Mouse (Mus musculus) limb, embryonic 14.5 days (tissue): ENCODE measurements around the gene Snrnp200. TPM values are rescaled to one million over a fixed set of nuclear protein-coding genes. Genes with fewer than 3 reads are reported as not detected.
A peak's percentile ranks its signal among the peaks of the same experiment; 100 is the strongest.

Experiments used
- ATAC-seq: fragments of 200-750 bp; cut with Nextera tagmentation; 2 replicates; pipeline ENCODE4 v1.8.0; 2017; ENCODE audit warnings: low read depth, moderate number of reproducible peaks, moderate TSS enrichment; ENCODE audit not compliant: low FRiP score
- DNase-seq: peaks from one replicate; pipeline ENCODE4 v3.0.0-alpha.2; 2015; ENCODE audit warnings: low spot score
- H3K27ac ChIP-seq: fragments of 300-500 bp; sonication (generic); replicated peaks from 2 replicates; pipeline ENCODE4 v1.5.1; 2014; ENCODE audit warnings: low read depth, mild to moderate bottlenecking, low read length, moderate library complexity, mixed read lengths
- H3K27me3 ChIP-seq: fragments of 300-500 bp; sonication (generic); 2 replicates; pipeline ENCODE4 v1.6.1; 2014; ENCODE audit warnings: low read length, mixed read lengths; ENCODE audit not compliant: control insufficient read depth, insufficient read depth
- H3K36me3 ChIP-seq: fragments of 300-500 bp; sonication (generic); 2 replicates; pipeline ENCODE4 v1.6.1; 2014; ENCODE audit warnings: mild to moderate bottlenecking, low read length, moderate library complexity, mixed read lengths; ENCODE audit not compliant: control insufficient read depth, insufficient read depth
- H3K4me1 ChIP-seq: fragments of 300-500 bp; sonication (generic); 2 replicates; pipeline ENCODE4 v1.6.1; 2014; ENCODE audit warnings: antibody characterized with exemption, low read length, mixed read lengths; ENCODE audit not compliant: control insufficient read depth, insufficient read depth
- H3K4me2 ChIP-seq: fragments of 300-500 bp; sonication (generic); replicated peaks from 2 replicates; pipeline ENCODE4 v1.6.1; 2014; ENCODE audit warnings: low read depth, mild to moderate bottlenecking, low read length, moderate library complexity; ENCODE audit not compliant: severe bottlenecking
- H3K4me3 ChIP-seq: fragments of 300-500 bp; sonication (generic); replicated peaks from 2 replicates; pipeline ENCODE4 v1.5.1; 2014; ENCODE audit warnings: low read length
- H3K9ac ChIP-seq: fragments of 300-500 bp; sonication (generic); 2 replicates; pipeline ENCODE4 v1.6.1; 2014; ENCODE audit warnings: mild to moderate bottlenecking, low read depth, low read length, moderate library complexity; ENCODE audit not compliant: severe bottlenecking
- H3K9me3 ChIP-seq: fragments of 300-500 bp; sonication (generic); 2 replicates; pipeline ENCODE4 v1.6.1; 2016; ENCODE audit warnings: low read length; ENCODE audit not compliant: control insufficient read depth
- POLR2A ChIP-seq: fragments of 200-500 bp; IDR thresholded peaks from 2 replicates; pipeline ENCODE4 v1.8.0; 2012; ENCODE audit warnings: inconsistent platforms, mild to moderate bottlenecking, moderate library complexity, borderline replicate concordance; ENCODE audit not compliant: insufficient read depth, insufficient read length; ENCODE audit errors: extremely low read depth
- WGBS: fragments of 180-500 bp; shearing (Covaris S2); extraction: QIAGEN DNeasy Blood & Tissue Kit; methylation state at CpG from one replicate; pipeline ENCODE4 v1.1.7; 2014; 5-methylcytosine and 5-hydroxymethylcytosine counted together
- polyA plus RNA-seq, 2 experiments: library from polyadenylated mRNA; depleted of rRNA in 1 of 2; stranded (reverse) in 1 of 2; unstranded in 1 of 2; fragments of >200 nt; fragmentation: Nextera tagmentation in 1 of 2; extraction: Ambion mirVana in 1 of 2; gene quantifications; 2 replicates each; pipeline versions ENCODE4 v1.2.1 to v1.2.3; 2012 to 2014

Snrnp200 gene
- polyA plus RNA-seq, 2 experiments = 69.4 to 75.7 TPM

- no peak for TF ChIP-seq POLR2A
- Histone ChIP-seq H3K4me2 (no peak overlapping the region), H3K27me3 (no peaks in the 10 kb centered on the region), H3K9me3 (no peaks in the 10 kb centered on the region), H3K36me3 (peaks cover 98% of the 10 kb centered on the region), H3K4me3 (no peak overlapping the region), H3K9ac (no peak overlapping the region), H3K27ac (no peak overlapping the region), H3K4me1 (no peaks in the 10 kb centered on the region)
- 94% methylated on average over 3 of the region's 3 CpGs for WGBS
- ATAC-seq (no peak), DNase-seq (no peak)
Measured at GRCm38 (mm10) chr2:127225261-127225660, 17.1 kb downstream of the Snrnp200 start.

GRCm38 (mm10) chr2:127237897-127238610, 29.9 kb downstream of the Snrnp200 start:
- Histone ChIP-seq H3K9ac (no peak overlapping the region), H3K9me3 (no peaks in the 10 kb centered on the region), H3K27me3 (no peaks in the 10 kb centered on the region), H3K4me1 (no peaks in the 10 kb centered on the region), H3K4me3 (no peak overlapping the region), H3K27ac (no peak overlapping the region), H3K36me3 (peaks cover 91% of the 10 kb centered on the region), H3K4me2 (no peak overlapping the region)
- TF ChIP-seq POLR2A = no peak
- ATAC-seq (no peak), DNase-seq (no peak)
- WGBS = 90% methylated on average over 11 of the region's 11 CpGs

- H3K27me3 ChIP-seq = no peaks in the 10 kb centered on the region
Measured at GRCm38 (mm10) chr2:127240065-127240464, 31.9 kb downstream of the Snrnp200 start.

GRCm38 (mm10) chr2:127247592-127248333, 39.6 kb downstream of the Snrnp200 start, which contains the start of the genes Ciao1 and Tmem127:
Ciao1 (minus strand) TSS chr2:127247816.
Tmem127 (plus strand) TSS chr2:127247908.
- ATAC-seq (peak; percentile 99), DNase-seq (peak; percentile 99)
- H3K9me3 ChIP-seq = no peaks in the 10 kb centered on the region
- WGBS = under 1% methylated on average over 35 of the region's 53 CpGs
- H3K4me1 ChIP-seq = peaks cover 18% of the 10 kb centered on the region
- peaks cover 35% of the 10 kb centered on the region for H3K36me3 ChIP-seq
- peak within 1 kb of the TSS; percentile 90 for H3K4me3 ChIP-seq
- peak within 1 kb of the TSS; percentile 96 for H3K4me2 ChIP-seq
- peak within 1 kb of the TSS; percentile 67 for H3K27ac ChIP-seq
- no peak for TF ChIP-seq POLR2A
- no peaks in the 10 kb centered on the region for H3K27me3 ChIP-seq
- H3K9ac ChIP-seq = peak within 1 kb of the TSS; percentile 79

More at GRCm38 (mm10) chr2:127240065-127240464, 31.9 kb downstream of the Snrnp200 start:
- no peak for TF ChIP-seq POLR2A
- H3K9ac ChIP-seq = no peak overlapping the region
- no peak overlapping the region for H3K4me2 ChIP-seq
- H3K27ac ChIP-seq = no peak overlapping the region
- no peak overlapping the region for H3K4me3 ChIP-seq
- WGBS = 100% methylated on average over 2 of the region's 2 CpGs
- H3K4me1 ChIP-seq = no peaks in the 10 kb centered on the region
- no peaks in the 10 kb centered on the region for H3K9me3 ChIP-seq
- H3K36me3 ChIP-seq = peaks cover 84% of the 10 kb centered on the region
- no peak for DNase-seq
- ATAC-seq = no peak

GRCm38 (mm10) chr2:127248334-127249004, 40.3 kb downstream of the Snrnp200 start:
- TF ChIP-seq POLR2A = no peak
- DNase-seq (peak; percentile 20), ATAC-seq (peak; percentile 3; the same call in 1 of the 2 replicates)
- peaks cover 18% of the 10 kb centered on the region for H3K4me1 ChIP-seq
- WGBS = 1% methylated on average over 37 of the region's 39 CpGs
- peak overlapping the region; percentile 79 for H3K9ac ChIP-seq
- H3K36me3 ChIP-seq = peaks cover 33% of the 10 kb centered on the region
- H3K9me3 ChIP-seq = no peaks in the 10 kb centered on the region
- H3K27ac ChIP-seq = peak overlapping the region; percentile 67; the same call in 1 of the 2 replicates
- H3K27me3 ChIP-seq = no peaks in the 10 kb centered on the region
- H3K4me2 ChIP-seq = peak overlapping the region; percentile 96
- peak overlapping the region; percentile 90 for H3K4me3 ChIP-seq
